In the genomic region with DNA sequence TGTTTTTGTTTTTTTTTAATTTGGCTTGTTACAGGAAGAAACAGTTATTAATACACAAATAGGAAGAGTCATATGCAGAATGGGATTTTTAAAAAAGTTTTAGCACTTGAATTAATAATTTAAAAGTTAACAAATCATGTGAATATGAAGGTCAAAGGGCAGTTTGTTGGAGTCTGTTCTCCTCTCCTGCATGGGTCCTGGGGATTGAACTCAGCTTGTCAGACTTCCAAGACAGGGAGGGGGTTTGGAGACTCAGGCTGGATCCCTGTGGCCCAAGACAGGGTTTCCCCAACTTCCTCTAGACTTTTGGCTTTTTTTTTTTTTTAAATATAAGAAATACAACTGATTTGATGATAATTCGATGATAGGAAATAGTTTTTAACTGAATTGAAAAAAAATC, we compare ENCODE assay signal across 22 mouse cellular contexts. TPM values are rescaled to one million over a fixed set of nuclear protein-coding genes. Genes with fewer than 3 reads are reported as not detected.
A peak's percentile ranks its signal among the peaks of the same experiment; 100 is the strongest.
DNase-seq lines count a peak whose midpoint lies in the region; ATAC-seq and TF ChIP-seq lines count a peak whose summit lies in the region.
"Had no signal": no experiment of that assay in that cellular context is flagged by ENCODE, and none has a peak within 500 bp of the region (broad histone marks: within the 10 kb centered on the region; RNA-seq: fewer than 3 reads in every experiment).

No protein-coding gene starts in this region.

- TF ChIP-seq POLR2A in kidney, adult 2 months (IDR thresholded peaks at IDR 0.05; ENCODE audit: low read depth, low read length), result no peak

- intact Hi-C loops in gastrocnemius, adult 2 months (cut with DNase I), result no loop called here

- peaks cover 13% of the 10 kb centered on the region; the same call in 1 of the 2 replicates for H3K4me1 ChIP-seq in kidney, adult 2 months (ENCODE audit: control insufficient read depth, insufficient read depth, low read length)
- no peaks in the 10 kb centered on the region; the same call in 1 of the 2 replicates for H3K4me1 ChIP-seq in midbrain, embryonic 11.5 days (ENCODE audit: control insufficient read depth, insufficient read depth, low read length)
- no peaks in the 10 kb centered on the region for H3K4me1 ChIP-seq in midbrain, embryonic 15.5 days

- TF ChIP-seq CTCF in gastrocnemius, adult 2 months (IDR thresholded peaks at IDR 0.05), result no peak
- TF ChIP-seq CTCF in kidney, adult 2 months (conservative IDR thresholded peaks at IDR 0.05; ENCODE audit: insufficient read depth, insufficient read length, low read depth, low read length), result no peak

- 87% methylated on average over 1 of the region's 1 CpGs for WGBS in kidney, adult 2 months
- 76% methylated on average over 1 of the region's 1 CpGs for WGBS in midbrain, embryonic 11.5 days
- WGBS in midbrain, embryonic 15.5 days, result 85% methylated on average over 1 of the region's 1 CpGs

- no peaks in the 10 kb centered on the region for H3K27me3 ChIP-seq in kidney, adult 2 months (replicated peaks; ENCODE audit: control insufficient read depth, insufficient read depth, low read length)
- H3K27me3 ChIP-seq in midbrain, embryonic 11.5 days (ENCODE audit: control insufficient read depth, insufficient read depth, low read length), result no peaks in the 10 kb centered on the region
- no peaks in the 10 kb centered on the region for H3K27me3 ChIP-seq in midbrain, embryonic 15.5 days (replicated peaks)
- H3K27me3 ChIP-seq: CH12.LX, Patski had no signal

- no peaks in the 10 kb centered on the region for H3K9me3 ChIP-seq in midbrain, embryonic 11.5 days (ENCODE audit: control insufficient read depth, low read length)
- no peaks in the 10 kb centered on the region for H3K9me3 ChIP-seq in midbrain, embryonic 15.5 days
- H3K9me3 ChIP-seq: G1E had no signal

- no peak overlapping the region for H3K4me2 ChIP-seq in midbrain, embryonic 11.5 days
- H3K4me2 ChIP-seq in midbrain, embryonic 15.5 days, result no peak overlapping the region

- peak overlapping the region; percentile 35; the same call in 1 of the 2 replicates for H3K27ac ChIP-seq in gastrocnemius, adult 2 months
- H3K27ac ChIP-seq in kidney, adult 2 months (ENCODE audit: insufficient read depth, low read depth, low read length), result no peak overlapping the region
- no peak overlapping the region for H3K27ac ChIP-seq in midbrain, embryonic 11.5 days (ENCODE audit: low read depth, low read length)
- H3K27ac ChIP-seq in midbrain, embryonic 15.5 days, result no peak overlapping the region

- H3K9ac ChIP-seq in midbrain, embryonic 11.5 days (ENCODE audit: low read length), result no peak overlapping the region
- H3K9ac ChIP-seq in midbrain, embryonic 15.5 days, result no peak overlapping the region

- H3K4me3 ChIP-seq in gastrocnemius, adult 2 months, result no peak overlapping the region
- no peak overlapping the region for H3K4me3 ChIP-seq in kidney, adult 2 months (ENCODE audit: insufficient read depth, low read depth, low read length)
- no peak overlapping the region for H3K4me3 ChIP-seq in midbrain, embryonic 11.5 days (ENCODE audit: low read depth, low read length)
- no peak overlapping the region for H3K4me3 ChIP-seq in midbrain, embryonic 15.5 days

- no peak for DNase-seq in gastrocnemius, adult 2 months
- no peak for DNase-seq in gastrocnemius, adult 8-10 months (ENCODE audit: low spot score in 2 of 2)
- peak; percentile 65 for DNase-seq in kidney, adult 2 months
- no peak for DNase-seq in kidney, postnatal 14 days
- peak; percentile 57 for DNase-seq in kidney, adult 9 months
- DNase-seq in kidney, postnatal 10 days, result no peak
- DNase-seq in midbrain, embryonic 11.5 days (ENCODE audit: low spot score, missing footprints), result peak; percentile 33
- DNase-seq: adrenal gland, adult 2 months; adrenal gland, adult 8-10 months; adrenal gland, postnatal 10 days; adrenal gland, postnatal 14 days; adrenal gland, postnatal 25 days; adrenal gland, postnatal 36 days; B cell, adult 2 months; cerebellum, adult 11 months; cerebellum, adult 11-12 months had no signal

- ATAC-seq in midbrain, embryonic 11.5 days (ENCODE audit: low FRiP score), result no peak
- no peak for ATAC-seq in midbrain, embryonic 15.5 days (replicated peaks)
- ATAC-seq: activated CD4-positive, CD25-positive, alpha-beta regulatory T cell, adult 4 months; CD4-positive, CD25-positive, alpha-beta regulatory T cell, adult 4 months; Patski had no signal

- H3K36me3 ChIP-seq in kidney, adult 2 months (ENCODE audit: control insufficient read depth, insufficient read depth, low read length), result no peaks in the 10 kb centered on the region
- no peaks in the 10 kb centered on the region; the same call in 1 of the 2 replicates for H3K36me3 ChIP-seq in midbrain, embryonic 11.5 days (ENCODE audit: control insufficient read depth, insufficient read depth, low read length)
- H3K36me3 ChIP-seq in midbrain, embryonic 15.5 days (replicated peaks), result no peaks in the 10 kb centered on the region

RNA-seq across cellular contexts. Expression of a gene that starts 50.6 kb away (rescaled TPM):
- total RNA-seq in gastrocnemius, adult 2 months (2021), result 100 to 1,000 TPM; 155 to 233 TPM
- 100 to 1,000 TPM; 193 to 241 (median 217) TPM for total RNA-seq in gastrocnemius, adult 8-10 months (2022)
- 12.5 and 17.2 TPM in 2 replicates for polyA plus RNA-seq in kidney, adult 2 months (2012; rRNA removed)
- 14.6 and 15.8 TPM in 2 replicates for polyA plus RNA-seq in midbrain, embryonic 11.5 days (2014; fragmentation: Nextera tagmentation; extraction: Ambion mirVana)
- polyA plus RNA-seq in midbrain, embryonic 15.5 days (2015; fragmentation: Nextera tagmentation; extraction: Ambion mirVana), result 19.5 and 20.5 TPM in 2 replicates

Comparison
In these comparisons a context has a peak if more than half of its experiments do, and no peak if none do; other contexts are left out.
1. DNase-seq: peak in kidney, adult 2 months (single experiment), kidney, adult 9 months (single experiment) and midbrain, embryonic 11.5 days (single experiment); none in gastrocnemius, adult 2 months (single experiment), gastrocnemius, adult 8-10 months (0 of 2), kidney, postnatal 14 days (single experiment) and kidney, postnatal 10 days (single experiment).